Mouse (Mus musculus) midbrain, embryonic 11.5 days (tissue): ENCODE results near the gene Ina. TPM values are rescaled to one million over a fixed set of nuclear protein-coding genes. Genes with fewer than 3 reads are reported as not detected.

Experiments
- ATAC-seq: fragments of 200-750 bp; cut with Nextera tagmentation; 2 replicates; pipeline ENCODE4 v1.8.0; 2017; ENCODE audit warnings: moderate TSS enrichment, moderate library complexity; ENCODE audit not compliant: low FRiP score
- DNase-seq: peaks from one replicate; pipeline ENCODE4 v3.0.0; 2015; ENCODE audit warnings: low spot score; ENCODE audit errors: missing footprints
- H3K27ac ChIP-seq: fragments of 300-500 bp; sonication (generic); 2 replicates; pipeline ENCODE4 v1.5.1; 2014; ENCODE audit warnings: low read depth, low read length
- H3K27me3 ChIP-seq: fragments of 300-500 bp; sonication (generic); 2 replicates; pipeline ENCODE4 v1.6.1; 2014; ENCODE audit warnings: mild to moderate bottlenecking, low read length, moderate library complexity, mixed read lengths; ENCODE audit not compliant: control insufficient read depth, insufficient read depth
- H3K36me3 ChIP-seq: fragments of 300-500 bp; sonication (generic); 2 replicates; pipeline ENCODE4 v1.6.1; 2014; ENCODE audit warnings: mild to moderate bottlenecking, low read length, moderate library complexity, mixed read lengths; ENCODE audit not compliant: control insufficient read depth, insufficient read depth
- H3K4me1 ChIP-seq: fragments of 300-500 bp; sonication (generic); 2 replicates; pipeline ENCODE4 v1.6.1; 2014; ENCODE audit warnings: low read length; ENCODE audit not compliant: control insufficient read depth, insufficient read depth
- H3K4me2 ChIP-seq: fragments of 300-500 bp; sonication (generic); 2 replicates; pipeline ENCODE4 v1.6.1; 2014; ENCODE audit warnings: mild to moderate bottlenecking, moderate library complexity
- H3K4me3 ChIP-seq: fragments of 300-500 bp; sonication (generic); 2 replicates; pipeline ENCODE4 v1.5.1; 2014; ENCODE audit warnings: low read depth, low read length
- H3K9ac ChIP-seq: fragments of 300-500 bp; sonication (generic); 2 replicates; pipeline ENCODE4 v1.6.1; 2014; ENCODE audit warnings: low read length
- H3K9me3 ChIP-seq: fragments of 300-500 bp; sonication (generic); 2 replicates; pipeline ENCODE4 v1.6.1; 2016; ENCODE audit warnings: low read length; ENCODE audit not compliant: control insufficient read depth
- WGBS: fragments of 180-500 bp; shearing (Covaris S2); extraction: QIAGEN DNeasy Blood & Tissue Kit; methylation state at CpG from one replicate; pipeline ENCODE4 v1.1.7; 2014; 5-methylcytosine and 5-hydroxymethylcytosine counted together
- polyA plus RNA-seq: library from polyadenylated mRNA; unstranded; fragments of >200 nt; fragmentation: Nextera tagmentation; extraction: Ambion mirVana; gene quantifications from 2 replicates; pipeline ENCODE4 v1.2.1, GENCODE M21; 2014

Gene Ina
- polyA plus RNA-seq, 1 experiment from 2014 or later: 186 TPM

DNA sequence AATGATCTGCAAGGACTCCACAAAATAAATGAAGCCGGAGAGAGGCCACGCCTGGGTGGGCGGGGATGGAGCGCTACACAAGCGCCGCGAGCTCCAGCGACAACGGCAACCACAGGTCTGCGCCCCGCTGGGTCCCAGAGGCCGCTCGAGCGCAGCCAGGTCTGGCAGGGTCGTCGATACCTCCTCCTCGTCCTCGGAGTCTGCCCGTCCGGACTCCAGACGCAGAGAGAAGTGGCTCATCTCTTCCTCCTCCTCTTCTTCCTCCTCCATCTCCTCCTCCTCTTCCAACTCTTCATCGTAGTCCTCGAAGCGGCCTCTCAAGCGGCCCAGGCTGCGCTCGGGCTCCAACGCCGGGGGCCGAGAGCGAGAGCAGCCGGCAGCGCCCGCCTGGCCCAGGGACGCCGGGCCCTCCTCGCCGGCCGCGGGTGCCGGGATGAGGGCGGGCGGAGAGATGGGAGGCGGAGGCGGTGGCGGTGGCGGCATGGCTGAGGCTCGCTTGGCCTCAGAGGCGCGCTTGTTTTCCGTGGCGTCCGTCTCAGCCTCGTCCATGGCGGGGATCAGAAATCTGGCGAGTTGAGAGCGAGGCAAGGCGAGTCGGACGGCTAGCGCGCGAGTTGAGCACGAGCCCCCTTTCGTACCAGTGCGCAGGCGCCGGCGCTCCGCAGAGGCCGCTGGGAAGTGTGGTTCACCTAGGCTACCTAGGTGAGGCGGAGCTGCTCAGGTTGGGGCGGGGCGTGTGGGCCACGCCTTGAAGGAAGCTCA lies 36.0 kb downstream of the Ina start, which contains the start of gene Pcgf6:
Pcgf6 (minus strand) TSS at position 636 of the 762 bp plus-strand sequence.
- Histone ChIP-seq H3K9me3 (no peaks in the 10 kb centered on the region), H3K36me3 (peaks cover 4% of the 10 kb centered on the region; the same call in 1 of the 2 replicates), H3K9ac (peak within 1 kb of the TSS; percentile 94), H3K4me1 (peaks cover 15% of the 10 kb centered on the region), H3K27ac (peak within 1 kb of the TSS; percentile 90), H3K4me3 (peak within 1 kb of the TSS; percentile 82), H3K27me3 (no peaks in the 10 kb centered on the region), H3K4me2 (peak within 1 kb of the TSS; percentile 85)
- ATAC-seq (peak; percentile 91), DNase-seq (peak; percentile 98)
- WGBS: under 1% methylated on average over 72 of the region's 75 CpGs

DNA sequence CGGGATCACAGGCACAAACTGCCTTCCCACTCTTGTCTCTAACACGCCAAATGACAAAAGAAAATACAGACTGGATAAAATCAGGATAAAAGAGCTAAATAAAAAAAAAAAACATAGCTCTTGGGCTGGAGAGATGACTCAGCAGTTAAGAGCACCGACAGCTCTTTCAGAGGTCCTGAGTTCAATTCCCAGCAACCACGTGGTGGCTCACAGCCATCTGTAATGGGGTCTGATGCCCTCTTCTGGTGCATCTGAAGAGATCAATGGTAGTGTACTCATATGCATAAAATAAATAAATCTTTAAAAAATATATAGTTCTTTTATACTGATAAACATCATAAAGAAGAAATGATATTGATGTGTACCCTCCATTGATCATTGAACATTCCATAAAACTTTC lies 38.4 kb downstream of the Ina start:
- ATAC-seq: no peak
- Histone ChIP-seq H3K4me3 (no peak overlapping the region), H3K27me3 (no peaks in the 10 kb centered on the region), H3K9ac (no peak overlapping the region), H3K27ac (no peak overlapping the region), H3K9me3 (no peaks in the 10 kb centered on the region), H3K36me3 (no peaks in the 10 kb centered on the region), H3K4me2 (no peak overlapping the region), H3K4me1 (peaks cover 15% of the 10 kb centered on the region)
- WGBS: 84% methylated on average over 4 of the region's 4 CpGs
- DNase-seq: no peak

DNA sequence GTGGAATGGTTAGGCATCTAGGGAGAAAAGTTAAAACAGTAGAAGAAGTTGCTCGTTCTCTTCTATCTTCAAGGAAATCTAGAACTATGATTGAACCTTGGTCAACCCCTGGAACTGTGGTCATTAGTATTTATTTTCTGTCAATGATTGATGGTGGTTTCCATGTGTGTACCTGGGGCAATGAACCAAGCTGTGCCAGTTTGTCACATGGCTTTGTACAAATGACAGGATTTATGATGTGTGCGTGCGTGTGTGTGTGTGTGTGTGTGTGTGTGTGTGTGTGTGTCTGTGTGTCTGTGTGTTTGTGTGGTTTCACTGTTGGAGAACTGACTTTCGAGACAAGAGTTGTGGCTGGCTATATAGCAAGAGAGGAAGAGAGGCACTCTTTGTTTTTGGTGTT lies 39.0 kb downstream of the Ina start:
- Histone ChIP-seq H3K36me3 (no peaks in the 10 kb centered on the region), H3K27me3 (no peaks in the 10 kb centered on the region), H3K4me3 (no peak overlapping the region), H3K4me1 (peaks cover 15% of the 10 kb centered on the region), H3K9ac (no peak overlapping the region), H3K9me3 (no peaks in the 10 kb centered on the region), H3K4me2 (no peak overlapping the region), H3K27ac (no peak overlapping the region)
- DNase-seq (no peak), ATAC-seq (no peak)
- 90% methylated on average over 4 of the region's 4 CpGs for WGBS

DNA sequence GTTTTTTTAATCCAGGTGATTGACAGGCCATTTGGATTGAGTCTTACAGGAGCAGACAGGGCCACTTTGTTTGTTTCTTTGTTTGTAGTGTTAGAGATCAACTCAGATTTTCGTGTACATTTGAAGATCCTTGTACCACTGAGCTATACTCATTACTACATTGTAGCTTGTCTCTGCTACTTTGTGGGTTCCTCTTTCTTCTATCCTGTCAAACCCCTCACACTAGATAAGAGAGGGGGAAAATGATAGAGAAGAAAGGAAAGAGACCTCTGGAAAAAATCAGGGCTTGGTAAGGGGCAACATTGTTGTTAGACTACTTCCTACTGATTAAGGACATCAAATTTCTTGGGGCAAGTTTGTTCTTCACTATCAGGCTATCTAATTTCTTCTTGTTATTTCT lies 43.2 kb downstream of the Ina start:
- no peak overlapping the region for H3K4me3 ChIP-seq
- H3K4me2 ChIP-seq: no peak overlapping the region
- ATAC-seq (no peak), DNase-seq (no peak)
- no peaks in the 10 kb centered on the region for H3K36me3 ChIP-seq
- 70% methylated on average over 1 of the region's 1 CpGs for WGBS
- no peak overlapping the region for H3K9ac ChIP-seq
- H3K4me1 ChIP-seq: no peaks in the 10 kb centered on the region
- H3K9me3 ChIP-seq: no peaks in the 10 kb centered on the region
- H3K27me3 ChIP-seq: no peaks in the 10 kb centered on the region
- H3K27ac ChIP-seq: no peak overlapping the region

DNA sequence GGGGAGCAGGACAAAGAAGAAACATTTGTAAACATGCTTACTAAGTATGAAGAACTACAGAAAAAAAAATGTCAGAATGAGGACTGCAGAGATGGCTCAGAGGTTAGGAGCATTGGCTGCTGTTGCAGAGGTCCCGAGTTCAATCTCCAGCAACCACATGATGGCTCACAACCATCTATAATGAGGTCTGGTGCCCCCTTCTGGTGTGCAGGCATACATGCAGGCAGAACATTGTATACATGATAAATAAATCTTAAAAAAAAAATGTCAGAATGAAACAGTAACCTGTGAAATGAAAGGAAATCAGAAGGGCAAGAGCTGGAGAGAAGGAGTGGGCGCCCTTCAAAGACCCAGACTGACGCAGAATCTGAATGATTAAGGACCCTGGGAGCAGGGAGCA lies 51.4 kb downstream of the Ina start:
- no peak overlapping the region for H3K27ac ChIP-seq
- H3K36me3 ChIP-seq: no peaks in the 10 kb centered on the region
- H3K4me3 ChIP-seq: no peak overlapping the region
- H3K9me3 ChIP-seq: no peaks in the 10 kb centered on the region
- no peak overlapping the region for H3K9ac ChIP-seq
- H3K4me1 ChIP-seq: peaks cover 6% of the 10 kb centered on the region; the same call in 1 of the 2 replicates
- no peak overlapping the region for H3K4me2 ChIP-seq
- no peaks in the 10 kb centered on the region for H3K27me3 ChIP-seq
- no peak for ATAC-seq
- no peak for DNase-seq
- WGBS: 86% methylated on average over 3 of the region's 3 CpGs

DNA sequence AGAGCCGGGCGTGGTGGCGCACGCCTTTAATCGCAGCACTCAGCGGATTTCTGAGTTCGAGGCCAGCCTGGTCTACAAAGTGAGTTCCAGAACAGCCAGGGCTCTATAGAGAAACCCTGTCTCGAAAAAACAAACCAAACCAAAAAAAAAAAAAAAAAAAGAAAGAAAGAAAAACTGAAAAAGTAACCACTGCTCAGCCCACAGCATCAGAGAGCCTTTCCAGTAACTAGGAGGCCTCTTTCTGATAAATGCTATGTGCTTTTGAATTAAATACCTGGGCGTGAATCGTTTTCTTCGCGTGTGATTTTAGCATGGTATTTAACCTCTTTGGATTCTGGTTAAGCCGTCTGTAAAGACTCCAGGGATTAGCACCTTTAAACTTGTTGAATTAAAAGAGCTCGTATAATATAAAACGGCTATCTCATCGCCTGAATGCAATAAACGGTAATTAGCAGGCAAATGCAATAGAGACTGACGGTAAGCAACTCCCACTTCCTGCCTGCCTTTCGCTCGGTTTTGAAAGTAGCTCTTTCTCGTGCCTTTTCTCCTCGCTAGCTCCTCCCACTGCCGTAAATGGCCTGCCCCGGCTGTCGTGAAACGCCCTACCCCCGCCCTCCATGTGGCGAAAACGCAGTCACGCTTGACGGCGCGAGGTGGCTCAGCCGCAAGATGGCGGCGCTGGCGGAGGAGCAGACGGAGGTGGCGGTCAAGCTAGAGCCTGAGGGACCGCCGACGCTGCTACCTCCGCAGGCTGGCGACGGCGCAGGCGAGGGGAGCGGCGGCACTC lies 52.8 kb downstream of the Ina start, which contains the start of gene Taf5:
Taf5 (plus strand) TSS at position 651 of the 787 bp plus-strand sequence.
- 11% methylated on average over 49 of the region's 49 CpGs for WGBS
- Histone ChIP-seq H3K4me2 (peak within 1 kb of the TSS; percentile 58), H3K9me3 (no peaks in the 10 kb centered on the region), H3K27ac (peak within 1 kb of the TSS; percentile 67), H3K36me3 (no peaks in the 10 kb centered on the region; the same call in 1 of the 2 replicates), H3K4me3 (peak within 1 kb of the TSS; percentile 99), H3K27me3 (no peaks in the 10 kb centered on the region), H3K9ac (peak within 1 kb of the TSS; percentile 96), H3K4me1 (peaks cover 6% of the 10 kb centered on the region; the same call in 1 of the 2 replicates)
- DNase-seq (peak; percentile 99), ATAC-seq (peak; percentile 85)

DNA sequence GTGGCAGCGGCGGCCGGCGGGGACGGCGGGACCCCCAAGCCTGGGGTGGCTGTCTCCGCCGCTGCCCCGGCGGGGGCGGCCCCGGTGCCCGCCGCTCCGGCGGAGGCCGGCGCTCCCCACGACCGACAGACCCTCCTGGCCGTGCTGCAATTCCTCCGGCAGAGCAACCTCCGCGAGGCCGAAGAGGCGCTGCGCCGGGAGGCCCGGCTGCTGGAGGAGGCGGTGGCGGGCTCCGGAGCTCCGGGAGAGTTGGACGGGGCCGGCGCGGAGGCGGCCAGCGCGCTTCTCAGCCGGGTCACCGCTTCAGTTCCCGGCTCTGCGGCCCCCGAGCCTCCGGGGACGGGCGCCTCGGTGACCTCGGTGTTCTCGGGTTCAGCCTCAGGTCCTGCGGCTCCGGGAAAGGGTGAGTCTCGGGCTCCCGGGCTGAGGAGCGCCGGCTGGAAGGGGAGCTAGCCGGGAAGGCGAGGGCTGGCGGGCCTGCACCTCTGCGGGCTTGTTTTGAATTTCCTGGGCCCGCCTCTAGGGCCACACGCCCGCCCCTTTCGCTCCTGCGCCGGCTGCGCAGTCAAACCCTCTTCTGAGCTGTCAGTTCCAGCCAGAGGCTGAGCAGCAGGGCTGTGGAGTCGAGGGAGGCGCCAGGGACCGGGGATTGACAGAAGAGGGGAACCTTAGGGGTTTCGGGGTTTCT lies 53.6 kb downstream of the Ina start:
- H3K4me1 ChIP-seq: peaks cover 6% of the 10 kb centered on the region; the same call in 1 of the 2 replicates
- DNase-seq (peak; percentile 97), ATAC-seq (peak; percentile 91)
- H3K9ac ChIP-seq: peak overlapping the region; percentile 96
- H3K27me3 ChIP-seq: no peaks in the 10 kb centered on the region
- no peaks in the 10 kb centered on the region for H3K9me3 ChIP-seq
- under 1% methylated on average over 67 of the region's 72 CpGs for WGBS
- peaks cover 4% of the 10 kb centered on the region; the same call in 1 of the 2 replicates for H3K36me3 ChIP-seq
- H3K4me2 ChIP-seq: peak overlapping the region; percentile 58
- H3K4me3 ChIP-seq: peak overlapping the region; percentile 99
- H3K27ac ChIP-seq: peak overlapping the region; percentile 67
